Mouse (Mus musculus) midbrain, postnatal 0 days (tissue): Measurements from ENCODE around the gene Vcp. TPM values are rescaled to one million over a fixed set of nuclear protein-coding genes. Genes with fewer than 3 reads are reported as not detected.

ENCODE experiments used
- ATAC-seq: fragments of 200-750 bp; cut with Nextera tagmentation; 2 replicates; pipeline ENCODE4 v1.8.0; 2017; ENCODE audit warnings: moderate number of reproducible peaks, mild to moderate bottlenecking, moderate TSS enrichment, moderate library complexity; ENCODE audit not compliant: low FRiP score
- DNase-seq: peaks from one replicate; pipeline ENCODE4 v3.0.0-alpha.2; 2015; ENCODE audit warnings: low spot score
- H3K27ac ChIP-seq: fragments of 300-500 bp; sonication (generic); 2 replicates; pipeline ENCODE4 v1.5.1; 2014; ENCODE audit warnings: low read depth, mild to moderate bottlenecking, low read length, mixed read lengths
- H3K27me3 ChIP-seq: fragments of 300-500 bp; sonication (generic); 2 replicates; pipeline ENCODE4 v1.6.1; 2014; ENCODE audit warnings: low read length, control low read depth, mixed read lengths; ENCODE audit not compliant: insufficient read depth
- H3K36me3 ChIP-seq: fragments of 300-500 bp; sonication (generic); 2 replicates; pipeline ENCODE4 v1.6.1; 2014; ENCODE audit warnings: low read length, control low read depth, mixed read lengths; ENCODE audit not compliant: insufficient read depth
- H3K4me1 ChIP-seq: fragments of 300-500 bp; sonication (generic); 2 replicates; pipeline ENCODE4 v1.6.1; 2014; ENCODE audit warnings: mild to moderate bottlenecking, control low read depth, antibody characterized with exemption, low read length, mixed read lengths; ENCODE audit not compliant: insufficient read depth
- H3K4me2 ChIP-seq: fragments of 300-500 bp; sonication (generic); 2 replicates; pipeline ENCODE4 v1.6.1; 2014; ENCODE audit warnings: low read depth, mild to moderate bottlenecking, low read length, mixed read lengths; ENCODE audit not compliant: poor library complexity, severe bottlenecking
- H3K4me3 ChIP-seq: fragments of 300-500 bp; sonication (generic); 2 replicates; pipeline ENCODE4 v1.5.1; 2014; ENCODE audit warnings: low read depth, mild to moderate bottlenecking, low read length, moderate library complexity
- H3K9ac ChIP-seq: fragments of 300-500 bp; sonication (generic); replicated peaks from 2 replicates; pipeline ENCODE4 v1.6.1; 2014; ENCODE audit warnings: mild to moderate bottlenecking, low read length, moderate library complexity, mixed read lengths; ENCODE audit not compliant: poor library complexity, severe bottlenecking
- H3K9me3 ChIP-seq: fragments of 300-500 bp; sonication (generic); 2 replicates; pipeline ENCODE4 v1.6.1; 2016; ENCODE audit warnings: low read length, control low read depth
- CTCF ChIP-seq: IDR thresholded peaks from 2 replicates; pipeline ENCODE4 v1.5.1; 2016; ENCODE audit warnings: antibody characterized with exemption, mild to moderate bottlenecking
- WGBS: fragments of 180-500 bp; shearing (Covaris S2); extraction: QIAGEN DNeasy Blood & Tissue Kit; methylation state at CpG from one replicate; pipeline ENCODE4 v1.1.7; 2014; 5-methylcytosine and 5-hydroxymethylcytosine counted together
- polyA plus RNA-seq: library from polyadenylated mRNA; unstranded; fragments of >200 nt; fragmentation: Nextera tagmentation; extraction: Ambion mirVana; gene quantifications from 2 replicates; pipeline ENCODE4 v1.2.1, GENCODE M21; 2015
- total RNA-seq: library from RNA; depleted of rRNA; stranded (reverse); fragments of >200 nt; gene quantifications from 2 replicates; pipeline ENCODE4 v1.2.3, GENCODE M21; 2014

Gene Vcp
- total and polyA plus RNA-seq, 2 experiments from 2014 or later, result 192 to 464 TPM

DNA sequence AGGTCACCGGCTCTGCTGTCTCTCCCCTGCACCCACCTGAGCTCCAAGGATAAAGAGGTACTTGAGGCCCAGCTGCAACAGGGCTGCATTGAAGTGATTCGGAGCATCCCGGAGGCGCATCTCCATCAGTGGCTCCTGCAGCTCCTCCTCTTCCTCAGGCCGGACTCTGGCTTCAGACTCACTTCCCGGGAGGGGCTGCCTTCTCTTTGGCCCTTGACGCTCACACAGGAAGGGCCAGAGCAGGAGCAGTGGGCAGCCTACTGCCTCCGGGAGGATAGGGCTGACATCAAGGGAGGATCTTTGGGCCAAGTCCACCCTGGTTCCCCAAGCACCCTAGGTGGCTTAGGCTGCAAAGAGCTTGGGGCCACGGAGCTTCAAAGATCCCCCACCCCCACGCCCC, 18.9 kb upstream of the Vcp start:
- H3K36me3 ChIP-seq, result peaks cover 55% of the 10 kb centered on the region

DNA sequence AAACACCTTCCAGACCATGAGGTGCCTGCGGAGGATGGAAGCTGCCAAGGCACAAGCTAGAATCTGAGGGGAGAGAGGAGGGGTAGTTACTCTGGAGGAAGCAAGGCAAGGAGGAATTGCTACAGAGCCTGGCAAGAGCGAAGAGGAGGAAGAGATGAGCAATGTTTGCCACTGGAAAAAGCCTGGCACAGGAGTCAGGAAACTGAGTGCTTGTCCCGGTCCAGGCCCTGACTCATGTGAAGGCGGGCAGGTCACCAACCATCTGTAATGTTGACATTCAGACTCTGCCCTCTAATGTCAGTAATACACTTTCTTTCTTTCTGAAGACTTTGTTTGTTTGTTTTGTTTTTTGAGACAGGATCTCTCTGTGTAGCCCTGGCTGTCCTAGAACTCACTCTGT, 17.8 kb upstream of the Vcp start:
- WGBS, result 97% methylated on average over 4 of the region's 4 CpGs
- no peak for ATAC-seq
- peaks cover 49% of the 10 kb centered on the region for H3K36me3 ChIP-seq

More for the DNA sequence above, 18.9 kb upstream of the Vcp start:
- 94% methylated on average over 10 of the region's 10 CpGs for WGBS
- no peak for TF ChIP-seq CTCF
- DNase-seq (no peak), ATAC-seq (no peak)
- Histone ChIP-seq H3K4me1 (peaks cover 1% of the 10 kb centered on the region; the same call in 1 of the 2 replicates), H3K9me3 (no peaks in the 10 kb centered on the region), H3K27ac (no peak overlapping the region), H3K27me3 (no peaks in the 10 kb centered on the region), H3K4me3 (no peak overlapping the region), H3K4me2 (no peak overlapping the region), H3K9ac (no peak overlapping the region)

DNA sequence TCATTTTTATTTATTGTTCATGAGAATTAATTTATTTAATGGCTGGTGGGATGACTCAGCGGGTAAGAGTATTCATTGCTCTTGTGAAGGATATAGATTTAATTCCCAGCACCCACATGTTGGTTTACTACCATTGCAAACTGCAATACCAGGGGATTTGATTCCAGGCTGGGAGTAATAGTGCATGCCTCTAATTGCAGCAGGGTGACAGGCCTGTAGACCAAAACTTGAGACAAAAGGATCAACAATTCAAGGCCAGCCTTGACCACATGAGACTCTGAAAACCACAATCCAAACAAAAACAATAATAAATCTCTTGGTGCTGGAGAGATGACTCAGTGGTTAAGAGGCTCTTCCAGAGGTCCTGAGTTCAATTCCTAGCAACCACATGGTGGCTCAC, 11.8 kb upstream of the Vcp start:
- H3K4me2 ChIP-seq, result no peak overlapping the region
- H3K4me3 ChIP-seq, result no peak overlapping the region
- H3K9me3 ChIP-seq, result no peaks in the 10 kb centered on the region
- H3K4me1 ChIP-seq, result peaks cover 4% of the 10 kb centered on the region; the same call in 1 of the 2 replicates
- no peak overlapping the region for H3K9ac ChIP-seq
- WGBS, result 98% methylated on average over 1 of the region's 1 CpGs
- no peaks in the 10 kb centered on the region for H3K27me3 ChIP-seq
- no peak for ATAC-seq
- H3K36me3 ChIP-seq, result no peaks in the 10 kb centered on the region
- no peak overlapping the region for H3K27ac ChIP-seq
- no peak for TF ChIP-seq CTCF
- no peak for DNase-seq

More for the DNA sequence above, 17.8 kb upstream of the Vcp start:
- Histone ChIP-seq H3K9ac (no peak overlapping the region), H3K4me3 (no peak overlapping the region), H3K4me2 (no peak overlapping the region), H3K9me3 (no peaks in the 10 kb centered on the region), H3K27ac (no peak overlapping the region), H3K27me3 (no peaks in the 10 kb centered on the region), H3K4me1 (no peaks in the 10 kb centered on the region)
- TF ChIP-seq CTCF, result no peak
- DNase-seq, result no peak

DNA sequence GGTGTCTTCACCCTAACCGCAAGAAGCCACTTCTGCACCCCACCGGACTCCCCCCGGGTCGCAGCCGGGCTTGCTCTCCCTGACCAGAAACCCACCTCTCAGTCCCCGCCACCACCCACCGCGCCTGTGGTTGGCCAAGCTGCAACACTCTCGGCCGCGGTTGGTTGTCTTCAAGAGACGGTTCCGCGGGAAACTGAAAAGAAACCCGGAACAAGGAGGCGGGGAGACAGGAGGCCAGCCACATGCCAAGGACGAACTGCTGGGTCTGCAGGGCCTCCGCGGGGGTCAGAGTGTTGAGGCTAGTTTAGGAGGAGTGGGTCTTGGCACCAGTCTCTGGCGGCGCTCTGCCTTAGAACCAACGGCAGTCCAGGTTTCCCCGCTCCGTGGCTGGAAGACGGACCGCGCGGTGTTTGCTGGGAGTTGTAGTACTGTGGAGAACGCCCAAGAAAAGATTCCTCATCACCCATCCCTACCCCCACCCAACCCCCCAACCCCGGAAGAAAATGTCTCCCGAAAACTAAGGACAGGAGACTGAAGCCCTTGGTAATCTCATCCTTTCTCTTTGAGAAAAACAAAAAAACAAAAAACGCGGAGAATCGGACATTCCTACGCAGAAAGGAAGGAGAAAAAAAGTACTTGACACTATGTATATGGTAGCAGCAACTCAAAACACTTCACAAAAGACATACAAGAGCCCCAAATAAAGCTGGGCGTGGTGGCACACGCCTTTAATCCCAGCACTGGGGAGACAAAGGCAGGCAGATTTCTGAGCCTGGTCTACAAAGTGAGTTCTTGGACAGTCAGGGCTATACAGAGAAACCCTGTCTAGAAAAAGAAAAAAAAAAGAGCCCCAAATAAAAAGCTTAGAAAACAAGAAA, 10.1 kb upstream of the Vcp start, which contains the start of gene Fancg:
Gene Fancg (minus strand): TSS at position 346 of the 878 bp plus-strand sequence.
- H3K4me3 ChIP-seq, result peak within 1 kb of the TSS; percentile 72
- no peaks in the 10 kb centered on the region for H3K36me3 ChIP-seq
- DNase-seq (peak; percentile 83), ATAC-seq (peak; percentile 85)
- peak within 1 kb of the TSS; percentile 55 for H3K9ac ChIP-seq
- WGBS, result under 1% methylated on average over 37 of the region's 37 CpGs
- H3K27me3 ChIP-seq, result no peaks in the 10 kb centered on the region
- no peaks in the 10 kb centered on the region for H3K9me3 ChIP-seq
- TF ChIP-seq CTCF, result no peak
- H3K4me1 ChIP-seq, result peaks cover 4% of the 10 kb centered on the region; the same call in 1 of the 2 replicates
- H3K27ac ChIP-seq, result no peak within 1 kb of the TSS
- peak within 1 kb of the TSS; percentile 92 for H3K4me2 ChIP-seq

DNA sequence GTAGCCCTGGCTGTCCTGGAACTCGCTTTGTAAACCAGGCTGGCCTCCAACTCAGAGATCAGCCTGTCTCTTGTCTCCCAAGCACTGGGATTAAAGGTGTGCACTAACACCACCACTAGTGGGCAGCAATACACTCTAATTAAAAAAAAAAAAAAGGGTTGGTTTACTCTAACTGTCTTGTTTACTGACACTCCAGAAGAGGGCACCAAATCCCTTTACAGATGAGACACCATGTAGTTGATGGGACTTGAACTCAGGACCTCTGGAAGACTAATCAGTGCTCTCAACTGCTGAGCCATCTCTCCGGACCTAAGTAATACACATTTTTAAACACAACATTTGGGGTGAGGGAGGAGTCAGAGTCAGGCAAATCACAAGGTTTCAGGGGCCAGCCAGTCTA, 5.5 kb upstream of the Vcp start:
- 57% methylated on average over 2 of the region's 2 CpGs for WGBS
- Histone ChIP-seq H3K9ac (no peak overlapping the region), H3K36me3 (no peaks in the 10 kb centered on the region), H3K9me3 (no peaks in the 10 kb centered on the region), H3K4me2 (no peak overlapping the region), H3K27me3 (no peaks in the 10 kb centered on the region), H3K4me3 (no peak overlapping the region), H3K27ac (no peak overlapping the region), H3K4me1 (peaks cover 4% of the 10 kb centered on the region; the same call in 1 of the 2 replicates)
- TF ChIP-seq CTCF, result peak; percentile 61
- peak; percentile 50 for DNase-seq
- ATAC-seq, result no peak

DNA sequence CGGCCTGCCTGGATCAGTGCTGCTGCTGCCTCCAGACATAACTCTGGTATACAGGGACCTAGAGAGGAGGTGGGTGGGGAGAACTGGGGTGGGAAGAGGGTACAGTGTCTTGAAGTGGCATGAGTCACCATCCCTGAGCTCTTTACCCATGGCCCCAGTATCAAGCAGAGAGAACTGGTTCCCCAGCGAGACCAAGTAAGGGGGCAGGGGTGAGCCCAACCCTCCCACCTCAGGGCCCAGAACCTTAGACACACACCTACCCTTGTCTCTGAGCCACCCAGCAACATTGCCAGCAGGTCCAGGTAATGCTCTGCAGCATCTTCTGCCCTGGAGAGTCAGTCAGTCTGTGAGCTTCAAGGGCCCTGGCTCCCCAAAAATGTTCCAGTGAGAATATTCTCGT, 4.6 kb upstream of the Vcp start:
- Histone ChIP-seq H3K4me3 (no peak overlapping the region), H3K4me1 (peaks cover 4% of the 10 kb centered on the region; the same call in 1 of the 2 replicates), H3K27ac (no peak overlapping the region), H3K9ac (no peak overlapping the region), H3K9me3 (no peaks in the 10 kb centered on the region), H3K4me2 (no peak overlapping the region), H3K36me3 (no peaks in the 10 kb centered on the region), H3K27me3 (no peaks in the 10 kb centered on the region)
- 90% methylated on average over 3 of the region's 3 CpGs for WGBS
- ATAC-seq (no peak), DNase-seq (no peak)
- TF ChIP-seq CTCF, result no peak
